Mouse (Mus musculus) liver, embryonic 13.5 days (tissue): ENCODE results near the gene Il1f8. TPM values are rescaled to one million over a fixed set of nuclear protein-coding genes. Genes with fewer than 3 reads are reported as not detected.

Experiments
- polyA plus RNA-seq: library from polyadenylated mRNA; unstranded; fragments of >200 nt; fragmentation: Nextera tagmentation; extraction: Ambion mirVana; gene quantifications from 2 replicates; pipeline ENCODE4 v1.2.1, GENCODE M21; 2015

The Il1f8 gene
- polyA plus RNA-seq, 1 experiment from 2014 or later = not detected

Other genes starting within 250 kb of the Il1f8 start
- gene Hnmt, start 103.8 kb upstream of the Il1f8 start, polyA plus RNA-seq = 0.41 and 0.43 TPM in 2 replicates
- gene Tbpl2, start 56.6 kb upstream of the Il1f8 start, polyA plus RNA-seq = not detected in 2 replicates
- gene Il1f9, start 33.3 kb downstream of the Il1f8 start, polyA plus RNA-seq = 0.06 and 0.08 TPM in 2 replicates
- gene Il1f6, start 62.3 kb downstream of the Il1f8 start, polyA plus RNA-seq = not detected in 2 replicates
- gene Il1f5, start 123.8 kb downstream of the Il1f8 start, polyA plus RNA-seq = not detected in 2 replicates
- not detected in 2 replicates for gene Il1f10, start 138.0 kb downstream of the Il1f8 start, polyA plus RNA-seq
- gene Il1rn, start 183.7 kb downstream of the Il1f8 start, polyA plus RNA-seq = 2.2 and 3.3 TPM in 2 replicates
- gene Psd4, start 214.4 kb downstream of the Il1f8 start, polyA plus RNA-seq = 9.1 and 10.0 TPM in 2 replicates